Mouse (Mus musculus): ENCODE results near the gene Ryr3.

- no peak for TF ChIP-seq CTCF (IDR thresholded peaks at IDR 0.05; ENCODE audit: borderline replicate concordance, extremely low read depth, insufficient read depth, insufficient read length)
- no peak for TF ChIP-seq POLR2A (IDR thresholded peaks at IDR 0.05; ENCODE audit: borderline replicate concordance, extremely low read depth, insufficient read depth, insufficient read length, poor library complexity, severe bottlenecking)
Observed at GRCm38 (mm10) chr2:112720715-112721114, 496.2 kb downstream of the Ryr3 start.

All from brain, embryonic 14.5 days (tissue).